ENCODE assay signal across 21 mouse cellular contexts in the genomic region with DNA sequence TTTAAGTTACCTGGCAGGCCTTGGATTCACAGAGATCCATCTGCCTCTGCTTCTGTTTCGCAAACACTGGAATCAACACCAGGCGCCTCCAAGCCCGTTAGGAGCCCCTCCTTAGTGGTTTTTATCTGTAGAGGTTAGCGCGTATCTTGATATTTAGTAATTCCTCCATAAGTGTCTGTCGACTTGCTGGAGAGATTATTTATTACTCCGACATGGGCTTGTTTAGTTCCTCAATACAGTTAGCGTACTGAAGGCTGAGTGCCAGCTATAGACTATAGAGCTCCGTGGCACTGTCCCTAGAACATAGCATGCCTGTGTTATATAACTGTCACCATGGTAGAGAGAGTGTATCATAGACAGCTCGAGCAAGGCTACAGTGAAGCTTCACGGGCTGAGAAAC. TPM values are rescaled to one million over a fixed set of nuclear protein-coding genes. Genes with fewer than 3 reads are reported as not detected.
"Had no signal": no experiment of that assay in that cellular context is flagged by ENCODE, and none has a peak within 500 bp of the region (broad histone marks: within the 10 kb centered on the region; RNA-seq: fewer than 3 reads in every experiment).

No protein-coding gene starts in this region.

- H3K9ac ChIP-seq: liver, embryonic 15.5 days; liver, postnatal 0 days; lung, embryonic 15.5 days; midbrain, embryonic 13.5 days; midbrain, embryonic 15.5 days; neural tube, embryonic 13.5 days; neural tube, embryonic 15.5 days; stomach, embryonic 15.5 days had no signal

- H3K4me1 ChIP-seq: neural tube, embryonic 15.5 days; stomach, embryonic 15.5 days had no signal

- H3K27me3 ChIP-seq: midbrain, embryonic 15.5 days; neural tube, embryonic 13.5 days had no signal

- H3K4me3 ChIP-seq: liver, embryonic 15.5 days; lung, embryonic 15.5 days; midbrain, embryonic 13.5 days; midbrain, embryonic 15.5 days; myocyte; neural tube, embryonic 13.5 days; neural tube, embryonic 15.5 days; stomach, embryonic 15.5 days had no signal

- H3K27ac ChIP-seq: liver, embryonic 15.5 days; lung, embryonic 15.5 days; macrophage; midbrain, embryonic 13.5 days; midbrain, embryonic 15.5 days; neural tube, embryonic 13.5 days; neural tube, embryonic 15.5 days; stomach, embryonic 15.5 days; stomach, postnatal 0 days had no signal

- H3K36me3 ChIP-seq: liver, embryonic 15.5 days; lung, embryonic 15.5 days; midbrain, embryonic 13.5 days; midbrain, embryonic 15.5 days; neural tube, embryonic 13.5 days; neural tube, embryonic 15.5 days; stomach, embryonic 15.5 days had no signal

- H3K9me3 ChIP-seq: liver, embryonic 15.5 days; lung, embryonic 15.5 days; midbrain, embryonic 13.5 days; midbrain, embryonic 15.5 days; neural tube, embryonic 13.5 days; neural tube, embryonic 15.5 days; stomach, embryonic 15.5 days had no signal

- H3K4me2 ChIP-seq: liver, embryonic 15.5 days; lung, embryonic 15.5 days; midbrain, embryonic 11.5 days; midbrain, embryonic 13.5 days; midbrain, embryonic 15.5 days; neural tube, embryonic 13.5 days; neural tube, embryonic 15.5 days; stomach, embryonic 15.5 days had no signal

- DNase-seq: liver, postnatal 0 days; lung, adult 2 months; lung, postnatal 14 days; lung, postnatal 36 days; right cerebral cortex, postnatal 14 days; thymus, adult 2 months; thymus, postnatal 25 days; thymus, postnatal 4 days had no signal

- ATAC-seq: liver, postnatal 0 days; lung, postnatal 0 days; midbrain, embryonic 13.5 days; midbrain, embryonic 15.5 days had no signal

RNA-seq across cellular contexts. Expression of gene H2-Oa, which starts 4.0 kb away (rescaled TPM):
- polyA plus RNA-seq: midbrain, embryonic 13.5 days; midbrain, embryonic 15.5 days had no signal

RNA-seq across cellular contexts. Expression of gene H2-DMb2, which starts 55.0 kb away (rescaled TPM):
- polyA plus RNA-seq: midbrain, embryonic 11.5 days; myocyte; neural tube, embryonic 11.5 days; neural tube, embryonic 13.5 days had no signal
